Mouse (Mus musculus) midbrain, postnatal 0 days (tissue): ENCODE measurements at regions not wholly inside any gene's neighbourhood (a gene's known extent, or its start where the extent isn't known, plus 50 kb on each side); places are given as distances from the start of the nearest gene placed in this dataset.
"Not testable (repeated sequence)": the region's sequence is repeated elsewhere in the genome, so short reads cannot be mapped to it uniquely, and the experiment has no call there.

Source experiments
- ATAC-seq: fragments of 200-750 bp; cut with Nextera tagmentation; 2 replicates; pipeline ENCODE4 v1.8.0; 2017; ENCODE audit warnings: moderate number of reproducible peaks, mild to moderate bottlenecking, moderate TSS enrichment, moderate library complexity; ENCODE audit not compliant: low FRiP score
- DNase-seq: peaks from one replicate; pipeline ENCODE4 v3.0.0-alpha.2; 2015; ENCODE audit warnings: low spot score
- H3K27ac ChIP-seq: fragments of 300-500 bp; sonication (generic); 2 replicates; pipeline ENCODE4 v1.5.1; 2014; ENCODE audit warnings: low read depth, mild to moderate bottlenecking, low read length, mixed read lengths
- H3K27me3 ChIP-seq: fragments of 300-500 bp; sonication (generic); 2 replicates; pipeline ENCODE4 v1.6.1; 2014; ENCODE audit warnings: low read length, control low read depth, mixed read lengths; ENCODE audit not compliant: insufficient read depth
- H3K36me3 ChIP-seq: fragments of 300-500 bp; sonication (generic); 2 replicates; pipeline ENCODE4 v1.6.1; 2014; ENCODE audit warnings: low read length, control low read depth, mixed read lengths; ENCODE audit not compliant: insufficient read depth
- H3K4me1 ChIP-seq: fragments of 300-500 bp; sonication (generic); 2 replicates; pipeline ENCODE4 v1.6.1; 2014; ENCODE audit warnings: mild to moderate bottlenecking, control low read depth, antibody characterized with exemption, low read length, mixed read lengths; ENCODE audit not compliant: insufficient read depth
- H3K4me2 ChIP-seq: fragments of 300-500 bp; sonication (generic); 2 replicates; pipeline ENCODE4 v1.6.1; 2014; ENCODE audit warnings: low read depth, mild to moderate bottlenecking, low read length, mixed read lengths; ENCODE audit not compliant: poor library complexity, severe bottlenecking
- H3K4me3 ChIP-seq: fragments of 300-500 bp; sonication (generic); 2 replicates; pipeline ENCODE4 v1.5.1; 2014; ENCODE audit warnings: low read depth, mild to moderate bottlenecking, low read length, moderate library complexity
- H3K9ac ChIP-seq: fragments of 300-500 bp; sonication (generic); replicated peaks from 2 replicates; pipeline ENCODE4 v1.6.1; 2014; ENCODE audit warnings: mild to moderate bottlenecking, low read length, moderate library complexity, mixed read lengths; ENCODE audit not compliant: poor library complexity, severe bottlenecking
- H3K9me3 ChIP-seq: fragments of 300-500 bp; sonication (generic); 2 replicates; pipeline ENCODE4 v1.6.1; 2016; ENCODE audit warnings: low read length, control low read depth
- CTCF ChIP-seq: IDR thresholded peaks from 2 replicates; pipeline ENCODE4 v1.5.1; 2016; ENCODE audit warnings: antibody characterized with exemption, mild to moderate bottlenecking
- WGBS: fragments of 180-500 bp; shearing (Covaris S2); extraction: QIAGEN DNeasy Blood & Tissue Kit; methylation state at CpG from one replicate; pipeline ENCODE4 v1.1.7; 2014; 5-methylcytosine and 5-hydroxymethylcytosine counted together

- Histone ChIP-seq H3K4me3 (no peak overlapping the region), H3K27me3 (no peaks in the 10 kb centered on the region), H3K9me3 (no peaks in the 10 kb centered on the region), H3K36me3 (no peaks in the 10 kb centered on the region), H3K4me2 (no peak overlapping the region), H3K9ac (no peak overlapping the region), H3K27ac (no peak overlapping the region), H3K4me1 (no peaks in the 10 kb centered on the region)
- TF ChIP-seq CTCF, result no peak
- ATAC-seq, result no peak
- no peak for DNase-seq
- WGBS, result 88% methylated on average over 1 of the region's 1 CpGs
Observed at GRCm38 (mm10) chr2:18509317-18509716, 116.7 kb upstream of the Dnajc1 start.

DNA sequence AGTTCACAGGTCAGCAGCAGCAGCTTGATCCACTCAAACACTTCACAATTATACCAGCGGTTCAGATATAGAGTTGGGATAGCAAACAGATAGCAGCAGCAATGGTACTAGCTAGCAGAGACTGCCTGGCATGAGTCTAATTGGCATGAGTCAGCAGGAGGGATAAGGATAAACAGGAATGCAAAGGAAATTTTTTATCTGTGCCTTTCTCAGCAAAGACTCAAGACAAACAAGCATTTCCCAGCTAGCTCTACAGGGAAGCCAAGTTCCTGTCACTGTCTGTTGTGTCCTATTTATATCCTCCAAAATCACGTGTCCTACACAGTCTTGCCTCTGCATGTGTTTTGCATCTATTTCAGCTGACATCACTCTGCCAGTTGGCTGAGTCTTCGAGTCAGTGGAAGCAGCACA lies 80.7 kb upstream of the Dnajc1 start:
- H3K4me3 ChIP-seq, result no peak overlapping the region
- no peak overlapping the region for H3K4me2 ChIP-seq
- H3K27ac ChIP-seq, result no peak overlapping the region
- ATAC-seq, result peak; percentile 71
- H3K27me3 ChIP-seq, result no peaks in the 10 kb centered on the region
- 64% methylated on average over 3 of the region's 3 CpGs for WGBS
- H3K9me3 ChIP-seq, result no peaks in the 10 kb centered on the region
- TF ChIP-seq CTCF, result no peak
- H3K9ac ChIP-seq, result no peak overlapping the region
- H3K4me1 ChIP-seq, result no peaks in the 10 kb centered on the region
- peak; percentile 66 for DNase-seq
- H3K36me3 ChIP-seq, result no peaks in the 10 kb centered on the region

DNA sequence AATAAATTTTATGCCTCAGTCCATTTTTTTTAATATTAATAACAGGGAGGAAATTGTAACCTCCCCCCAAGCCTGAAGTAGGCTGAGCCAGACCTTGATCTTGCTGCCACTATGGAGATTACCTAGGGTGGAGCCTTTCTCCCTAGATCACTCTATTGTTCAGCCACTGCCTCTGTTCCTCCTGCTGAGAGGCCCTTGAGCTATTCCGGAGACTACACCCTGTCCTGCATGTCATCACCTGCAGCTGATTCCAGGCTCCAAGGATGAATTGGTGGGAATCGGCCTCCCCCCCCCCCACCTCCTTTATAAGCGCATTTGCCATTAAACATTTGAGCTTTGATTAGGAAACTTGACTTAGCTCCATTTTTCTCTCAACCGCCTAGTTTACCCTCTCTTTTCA lies 68.3 kb upstream of the Dnajc1 start:
- H3K9ac ChIP-seq, result no peak overlapping the region
- DNase-seq (no peak), ATAC-seq (no peak)
- no peaks in the 10 kb centered on the region for H3K36me3 ChIP-seq
- no peak overlapping the region for H3K27ac ChIP-seq
- H3K4me3 ChIP-seq, result no peak overlapping the region
- no peak for TF ChIP-seq CTCF
- H3K27me3 ChIP-seq, result no peaks in the 10 kb centered on the region
- WGBS, result 93% methylated on average over 4 of the region's 4 CpGs
- H3K9me3 ChIP-seq, result no peaks in the 10 kb centered on the region
- no peaks in the 10 kb centered on the region for H3K4me1 ChIP-seq
- H3K4me2 ChIP-seq, result no peak overlapping the region

DNA sequence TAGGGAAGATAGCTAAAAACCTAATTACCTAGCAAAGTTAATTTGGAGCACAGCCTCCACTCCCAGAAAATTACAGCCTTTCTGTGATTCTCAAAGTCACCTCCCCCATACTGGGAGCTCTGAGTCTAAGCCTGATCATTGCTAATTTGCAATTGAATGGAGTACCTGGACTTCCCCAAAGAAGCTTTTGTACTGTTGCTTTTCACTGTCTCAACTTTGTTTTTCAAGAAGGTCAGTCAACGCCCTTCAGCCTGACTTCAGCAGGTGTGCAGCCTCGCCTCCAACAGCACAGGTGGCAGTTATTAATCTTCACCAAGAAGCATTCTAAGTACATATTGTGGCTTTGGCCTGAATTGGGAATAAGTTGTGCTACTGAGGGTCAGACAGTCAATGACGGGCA lies 67.7 kb upstream of the Dnajc1 start:
- WGBS, result 81% methylated on average over 3 of the region's 3 CpGs
- not testable (repeated sequence) for H3K4me2 ChIP-seq, DNase-seq

GRCm38 (mm10) chr2:18453426-18453825 lies 60.8 kb upstream of the Dnajc1 start:
- not testable (repeated sequence) for H3K36me3 ChIP-seq, H3K9me3 ChIP-seq, H3K27ac ChIP-seq, H3K4me3 ChIP-seq, ATAC-seq, H3K4me2 ChIP-seq, H3K9ac ChIP-seq, H3K27me3 ChIP-seq, H3K4me1 ChIP-seq, DNase-seq
- WGBS, result 32% methylated on average over 2 of the region's 2 CpGs

More for the DNA sequence above, 67.7 kb upstream of the Dnajc1 start:
- not testable (repeated sequence) for H3K36me3 ChIP-seq, H3K9me3 ChIP-seq, H3K4me3 ChIP-seq, H3K27me3 ChIP-seq, H3K9ac ChIP-seq, H3K4me1 ChIP-seq, H3K27ac ChIP-seq, ATAC-seq

GRCm38 (mm10) chr2:18445809-18446208 lies 53.2 kb upstream of the Dnajc1 start:
- no peak overlapping the region for H3K4me2 ChIP-seq
- DNase-seq, result peak; percentile 20
- no peak overlapping the region for H3K27ac ChIP-seq
- WGBS, result 9% methylated on average over 1 of the region's 1 CpGs
- no peak for TF ChIP-seq CTCF
- no peaks in the 10 kb centered on the region for H3K4me1 ChIP-seq
- H3K36me3 ChIP-seq, result no peaks in the 10 kb centered on the region
- no peaks in the 10 kb centered on the region for H3K9me3 ChIP-seq
- no peak overlapping the region for H3K4me3 ChIP-seq
- ATAC-seq, result no peak
- no peaks in the 10 kb centered on the region for H3K27me3 ChIP-seq
- H3K9ac ChIP-seq, result no peak overlapping the region
